ENCODE assay signal across 11 mouse cellular contexts in the genomic region with DNA sequence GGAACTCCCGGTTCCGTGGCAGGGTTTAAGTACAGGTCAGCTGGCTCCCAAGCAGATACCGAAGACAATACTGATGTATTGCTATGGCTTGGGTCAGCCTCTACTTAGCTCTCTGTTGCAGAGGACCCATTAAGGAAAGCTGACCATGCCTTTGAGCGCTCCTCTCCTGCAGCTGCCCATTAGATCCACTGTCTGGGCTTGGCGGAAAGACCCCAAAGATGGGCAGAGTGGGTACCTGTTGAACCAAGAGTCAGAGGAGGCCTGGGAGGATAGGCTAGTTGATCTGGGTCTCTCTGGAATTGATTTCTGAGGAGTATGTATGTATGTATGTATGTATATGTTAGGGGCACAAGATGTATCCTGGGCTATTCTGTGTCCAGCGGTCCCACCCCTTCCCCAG. TPM values are rescaled to one million over a fixed set of nuclear protein-coding genes. Genes with fewer than 3 reads are reported as not detected.
A peak's percentile ranks its signal among the peaks of the same experiment; 100 is the strongest.
DNase-seq lines count a peak whose midpoint lies in the region; ATAC-seq and TF ChIP-seq lines count a peak whose summit lies in the region.
"Had no signal": no experiment of that assay in that cellular context is flagged by ENCODE, and none has a peak within 500 bp of the region (broad histone marks: within the 10 kb centered on the region; RNA-seq: fewer than 3 reads in every experiment).

No protein-coding gene starts in this region.

- ATAC-seq in forebrain, embryonic 11.5 days (replicated peaks; ENCODE audit: low FRiP score), result no peak; the same call in 1 of the 2 replicates
- ATAC-seq in forebrain, postnatal 0 days, result no peak
- ATAC-seq in lung, embryonic 14.5 days (ENCODE audit: insufficient read depth), result no peak
- no peak for ATAC-seq in neural tube, embryonic 15.5 days (ENCODE audit: low FRiP score)

- no peak for DNase-seq in forebrain, embryonic 11.5 days (ENCODE audit: low spot score)
- DNase-seq in forebrain, postnatal 0 days, result no peak
- no peak for DNase-seq in lung, embryonic 14.5 days
- no peak for DNase-seq in lung, postnatal 10 days
- no peak for DNase-seq in limb, embryonic 10.5 days (ENCODE audit: low spot score)
- DNase-seq in spleen, postnatal 4 days (ENCODE audit: low spot score in 2 of 2), result no peak
- DNase-seq in thymus, postnatal 10 days (ENCODE audit: low spot score in 2 of 2), result no peak

- peak overlapping the region; percentile 35; the same call in 1 of the 2 replicates for H3K9ac ChIP-seq in forebrain, embryonic 11.5 days (ENCODE audit: low read length)
- H3K9ac ChIP-seq in forebrain, postnatal 0 days, result no peak overlapping the region
- H3K9ac ChIP-seq in lung, embryonic 14.5 days, result no peak overlapping the region
- 0 out of 2 replicates have a peak overlapping the region, but pooled peaks have one; percentile 18 for H3K9ac ChIP-seq in neural tube, embryonic 15.5 days (replicated peaks)

- peak overlapping the region; percentile 78 for H3K4me2 ChIP-seq in forebrain, embryonic 11.5 days (ENCODE audit: low read depth, low read length, severe bottlenecking)
- H3K4me2 ChIP-seq in forebrain, postnatal 0 days (ENCODE audit: low read depth), result no peak overlapping the region
- peak overlapping the region; percentile 93 for H3K4me2 ChIP-seq in lung, embryonic 14.5 days
- H3K4me2 ChIP-seq in neural tube, embryonic 15.5 days, result peak overlapping the region; percentile 90

- peaks cover 48% of the 10 kb centered on the region for H3K27me3 ChIP-seq in forebrain, embryonic 11.5 days (ENCODE audit: control insufficient read depth, insufficient read depth, low read length)
- H3K27me3 ChIP-seq in forebrain, postnatal 0 days (ENCODE audit: insufficient read depth, low read length), result peaks cover 33% of the 10 kb centered on the region
- peaks cover 66% of the 10 kb centered on the region for H3K27me3 ChIP-seq in lung, embryonic 14.5 days (ENCODE audit: insufficient read depth, low read length)
- H3K27me3 ChIP-seq in limb, embryonic 10.5 days (ENCODE audit: low read depth, poor library complexity, severe bottlenecking), result peaks cover 99% of the 10 kb centered on the region
- H3K27me3 ChIP-seq in neural tube, embryonic 15.5 days (replicated peaks), result peaks cover 66% of the 10 kb centered on the region

- 42% methylated on average over 6 of the region's 6 CpGs for WGBS in forebrain, embryonic 11.5 days
- 48% methylated on average over 6 of the region's 6 CpGs for WGBS in forebrain, postnatal 0 days
- 37% methylated on average over 6 of the region's 6 CpGs for WGBS in lung, embryonic 14.5 days
- WGBS in limb, embryonic 10.5 days, result 42% methylated on average over 6 of the region's 6 CpGs
- WGBS in neural tube, embryonic 15.5 days, result 51% methylated on average over 6 of the region's 6 CpGs

- peak overlapping the region; percentile 55; the same call in 1 of the 2 replicates for H3K4me3 ChIP-seq in forebrain, embryonic 11.5 days (ENCODE audit: low read depth, low read length)
- H3K4me3 ChIP-seq in forebrain, postnatal 0 days (ENCODE audit: low read depth, low read length), result no peak overlapping the region
- H3K4me3 ChIP-seq in lung, embryonic 14.5 days (ENCODE audit: low read depth, low read length), result no peak overlapping the region
- peak overlapping the region; percentile 69 for H3K4me3 ChIP-seq in limb, embryonic 10.5 days
- peak overlapping the region; percentile 56; the same call in 1 of the 2 replicates for H3K4me3 ChIP-seq in neural tube, embryonic 15.5 days (replicated peaks)
- H3K4me3 ChIP-seq: erythroblast, embryonic 14.5 days had no signal

- H3K9me3 ChIP-seq in forebrain, embryonic 11.5 days (ENCODE audit: control insufficient read depth, low read length), result no peaks in the 10 kb centered on the region
- H3K9me3 ChIP-seq in forebrain, postnatal 0 days (ENCODE audit: low read length), result no peaks in the 10 kb centered on the region
- H3K9me3 ChIP-seq in lung, embryonic 14.5 days (ENCODE audit: low read depth, low read length), result no peaks in the 10 kb centered on the region
- H3K9me3 ChIP-seq in limb, embryonic 10.5 days (replicated peaks), result no peaks in the 10 kb centered on the region
- no peaks in the 10 kb centered on the region for H3K9me3 ChIP-seq in neural tube, embryonic 15.5 days (replicated peaks)

- no peaks in the 10 kb centered on the region for H3K36me3 ChIP-seq in forebrain, embryonic 11.5 days (ENCODE audit: control insufficient read depth, insufficient read depth, low read length)
- H3K36me3 ChIP-seq in forebrain, postnatal 0 days (ENCODE audit: insufficient read depth), result no peaks in the 10 kb centered on the region
- H3K36me3 ChIP-seq in lung, embryonic 14.5 days (ENCODE audit: insufficient read depth), result no peaks in the 10 kb centered on the region
- no peaks in the 10 kb centered on the region for H3K36me3 ChIP-seq in limb, embryonic 10.5 days
- no peaks in the 10 kb centered on the region for H3K36me3 ChIP-seq in neural tube, embryonic 15.5 days

- TF ChIP-seq CTCF in forebrain, postnatal 0 days (IDR thresholded peaks at IDR 0.05; ENCODE audit: low read depth), result no peak
- no peak for TF ChIP-seq CTCF in lung, embryonic 14.5 days (IDR thresholded peaks at IDR 0.05; ENCODE audit: low read depth)

- peaks cover 30% of the 10 kb centered on the region for H3K4me1 ChIP-seq in forebrain, embryonic 11.5 days (replicated peaks; ENCODE audit: control insufficient read depth, insufficient read depth, low read length)
- peaks cover 4% of the 10 kb centered on the region for H3K4me1 ChIP-seq in forebrain, postnatal 0 days (ENCODE audit: insufficient read depth)
- peaks cover 8% of the 10 kb centered on the region; the same call in 1 of the 2 replicates for H3K4me1 ChIP-seq in lung, embryonic 14.5 days (ENCODE audit: insufficient read depth)
- peaks cover 78% of the 10 kb centered on the region for H3K4me1 ChIP-seq in limb, embryonic 10.5 days
- H3K4me1 ChIP-seq in neural tube, embryonic 15.5 days, result peaks cover 46% of the 10 kb centered on the region

- peak overlapping the region; percentile 55 for H3K27ac ChIP-seq in forebrain, embryonic 11.5 days (ENCODE audit: low read depth, low read length)
- no peak overlapping the region for H3K27ac ChIP-seq in forebrain, postnatal 0 days (ENCODE audit: low read depth, low read length)
- peak overlapping the region; percentile 59; the same call in 1 of the 2 replicates for H3K27ac ChIP-seq in lung, embryonic 14.5 days (ENCODE audit: low read depth)
- H3K27ac ChIP-seq in limb, embryonic 10.5 days, result peak overlapping the region; percentile 75
- H3K27ac ChIP-seq in neural tube, embryonic 15.5 days (replicated peaks), result no peak overlapping the region

RNA-seq across cellular contexts. Expression of a gene that starts 1.9 kb away (rescaled TPM):
- polyA plus RNA-seq in forebrain, embryonic 11.5 days (2014; fragmentation: Nextera tagmentation; extraction: Ambion mirVana), result 4.3 and 4.7 TPM in 2 replicates
- total RNA-seq in forebrain, postnatal 0 days (2014; rRNA removed), result 1.9 and 5.6 TPM in 2 replicates
- 2.1 and 2.6 TPM in 2 replicates for polyA plus RNA-seq in forebrain, postnatal 0 days (2015; fragmentation: Nextera tagmentation; extraction: Ambion mirVana)
- polyA plus RNA-seq in lung, embryonic 14.5 days (2014; fragmentation: Nextera tagmentation; extraction: Ambion mirVana), result 1.1 and 1.5 TPM in 2 replicates
- polyA plus RNA-seq in limb, embryonic 10.5 days (2016; fragmentation: Nextera tagmentation; extraction: Ambion mirVana), result 1.2 and 1.8 TPM in 2 replicates
- polyA plus RNA-seq in neural tube, embryonic 15.5 days (2015; fragmentation: Nextera tagmentation; extraction: Ambion mirVana), result 2.6 and 3.0 TPM in 2 replicates
- total RNA-seq: neutrophil, adult 5-6 weeks had no signal
- polyA plus RNA-seq: erythroblast, embryonic 14.5 days had no signal

RNA-seq across cellular contexts. Expression of a gene that starts 18.1 kb away (rescaled TPM):
- polyA plus RNA-seq in forebrain, embryonic 11.5 days (2014; fragmentation: Nextera tagmentation; extraction: Ambion mirVana), result 4.9 and 5.9 TPM in 2 replicates
- 0.31 and 0.52 TPM in 2 replicates for total RNA-seq in forebrain, postnatal 0 days (2014; rRNA removed)
- 0.19 and 0.29 TPM in 2 replicates for polyA plus RNA-seq in forebrain, postnatal 0 days (2015; fragmentation: Nextera tagmentation; extraction: Ambion mirVana)
- polyA plus RNA-seq in lung, embryonic 14.5 days (2014; fragmentation: Nextera tagmentation; extraction: Ambion mirVana), result not detected in 2 replicates
- polyA plus RNA-seq in limb, embryonic 10.5 days (2016; fragmentation: Nextera tagmentation; extraction: Ambion mirVana), result 0.14 and 0.53 TPM in 2 replicates
- polyA plus RNA-seq in neural tube, embryonic 15.5 days (2015; fragmentation: Nextera tagmentation; extraction: Ambion mirVana), result 0.14 and 0.35 TPM in 2 replicates
- total RNA-seq: neutrophil, adult 5-6 weeks had no signal
- polyA plus RNA-seq: liver, embryonic 16.5 days had no signal

Comparison
In these comparisons a context has a peak if more than half of its experiments do, and no peak if none do; other contexts are left out.
1. H3K27ac ChIP-seq: peak in forebrain, embryonic 11.5 days (single experiment), lung, embryonic 14.5 days (single experiment) and limb, embryonic 10.5 days (single experiment); none in forebrain, postnatal 0 days (single experiment) and neural tube, embryonic 15.5 days (single experiment).
2. H3K4me3 ChIP-seq: peak in forebrain, embryonic 11.5 days (single experiment), limb, embryonic 10.5 days (single experiment) and neural tube, embryonic 15.5 days (single experiment); none in forebrain, postnatal 0 days (single experiment) and lung, embryonic 14.5 days (single experiment).
3. H3K9ac ChIP-seq: peak in forebrain, embryonic 11.5 days (single experiment) and neural tube, embryonic 15.5 days (single experiment); none in forebrain, postnatal 0 days (single experiment) and lung, embryonic 14.5 days (single experiment).